Mouse (Mus musculus): ENCODE measurements around the gene Lrig3.

Gene Lrig3

DNA sequence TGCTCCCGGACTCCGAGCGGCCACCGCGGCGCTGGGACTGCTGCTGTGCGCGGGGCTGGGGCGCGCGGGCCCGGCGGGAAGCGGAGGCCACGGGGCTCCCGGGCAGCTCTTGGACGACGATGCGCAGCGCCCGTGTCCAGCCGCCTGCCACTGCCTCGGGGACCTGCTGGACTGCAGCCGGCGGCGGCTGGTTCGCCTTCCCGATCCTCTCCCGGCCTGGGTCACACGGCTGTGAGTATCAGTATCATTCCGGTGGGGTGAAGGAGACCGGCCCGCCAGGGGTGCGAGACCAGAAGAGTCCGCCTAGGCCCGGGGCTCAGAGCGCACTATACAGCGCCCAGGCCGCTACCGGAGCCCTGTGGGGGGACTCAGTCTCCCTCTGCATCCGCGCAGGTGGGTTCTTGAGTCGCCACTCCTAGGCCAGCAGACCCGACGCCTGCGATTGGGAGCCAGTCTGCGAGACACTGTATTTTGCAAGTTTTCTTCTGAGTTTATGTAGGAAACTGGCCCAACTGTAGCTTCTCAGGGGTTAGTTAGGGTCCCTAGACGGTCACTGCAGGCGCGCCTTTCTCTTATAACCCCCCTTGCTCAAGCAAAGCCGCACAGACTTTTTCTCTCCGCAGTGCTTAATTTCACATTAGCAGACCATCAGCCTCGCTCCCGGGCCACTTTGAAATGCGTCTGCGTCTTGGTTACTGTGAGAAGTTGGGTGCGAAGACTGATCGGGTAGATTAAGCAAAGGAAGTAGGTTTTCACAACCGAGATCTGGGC is 698 bp downstream of the Lrig3 start:
- DNase-seq = no peak

DNA sequence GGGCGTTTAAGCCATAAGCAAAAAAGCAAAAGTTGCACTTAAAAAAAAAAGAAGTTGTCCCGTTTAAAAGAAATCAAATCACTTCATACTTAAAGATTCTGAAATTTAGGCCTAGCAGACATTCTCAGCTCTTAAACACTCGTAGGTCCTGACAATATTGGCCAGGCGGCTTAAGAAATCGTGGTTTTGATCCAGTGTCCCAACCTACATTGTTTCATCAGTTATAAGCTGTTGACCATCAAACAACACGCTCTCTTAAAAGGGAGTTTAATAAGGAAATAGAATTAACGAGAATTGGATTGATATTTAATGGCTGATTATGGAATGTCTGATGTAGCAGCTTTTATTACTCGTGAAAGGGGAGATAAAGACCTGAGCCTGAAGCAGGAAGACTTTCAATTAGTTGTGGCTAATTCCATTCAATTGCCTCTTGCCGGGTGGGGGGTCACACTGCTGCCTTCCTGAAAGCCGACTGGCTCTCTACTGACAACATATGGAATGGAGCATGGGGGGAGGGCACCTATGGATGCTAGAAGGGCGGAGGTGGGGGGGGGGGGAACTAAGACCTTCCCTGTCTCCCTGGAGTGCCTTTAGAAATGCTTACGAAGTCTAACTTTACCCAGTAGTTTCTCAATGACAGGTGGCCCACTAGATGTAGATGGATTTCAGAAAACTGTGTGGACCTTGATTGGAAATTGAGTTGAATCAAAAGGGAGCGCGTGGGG is 1.6 kb downstream of the Lrig3 start:
- no peak for DNase-seq

DNA sequence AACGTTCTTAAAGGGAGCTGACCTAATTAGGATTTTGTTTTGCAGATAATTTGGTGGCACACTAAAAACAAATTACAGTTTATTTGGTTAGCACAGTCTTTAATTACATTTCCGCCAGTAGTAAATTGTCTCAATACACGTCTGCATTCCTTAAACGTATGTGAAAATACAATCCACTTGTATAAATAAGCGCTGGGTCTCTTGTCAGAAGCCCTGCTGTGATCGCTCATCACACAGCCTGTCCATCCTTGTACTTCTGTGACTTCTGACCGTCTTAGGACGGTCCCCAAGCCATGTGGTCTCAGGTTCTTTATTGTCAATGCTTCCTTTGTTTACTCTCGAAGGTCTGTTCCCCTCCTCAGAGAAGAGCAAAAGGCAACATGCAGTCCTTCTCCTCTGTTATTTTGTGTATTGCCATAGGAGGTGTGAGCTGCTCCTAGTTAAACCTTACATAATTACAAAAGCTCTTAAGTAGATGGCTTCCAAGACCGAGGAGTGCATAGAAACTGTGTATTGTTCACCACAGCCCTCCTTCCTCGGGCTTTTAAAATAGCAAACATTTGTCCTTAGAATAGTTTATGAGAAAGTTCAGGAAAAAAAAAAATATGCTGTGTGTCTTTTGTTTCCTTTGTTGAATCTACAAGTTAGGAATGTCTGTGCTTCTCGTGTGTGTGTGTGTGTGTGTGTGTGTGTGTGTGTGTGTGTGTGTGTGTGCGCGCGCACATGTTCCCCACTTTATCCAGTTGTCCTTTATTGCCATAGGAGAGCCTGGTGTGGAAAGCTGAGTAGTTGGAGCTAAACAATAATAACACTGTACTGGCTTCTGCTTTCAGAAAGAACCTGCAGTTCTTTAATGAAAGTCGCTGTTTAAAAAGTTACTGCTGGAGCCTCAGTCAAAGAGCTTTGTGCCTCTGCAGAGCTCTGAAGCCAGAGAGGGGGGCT is 2.5 kb downstream of the Lrig3 start:
- no peak for DNase-seq

- DNase-seq = no peak
Measured at GRCm38 (mm10) chr10:125969133-125969490, 3.1 kb downstream of the Lrig3 start.

GRCm38 (mm10) chr10:125970031-125970430 is 4.1 kb downstream of the Lrig3 start:
- no peak for DNase-seq

DNA sequence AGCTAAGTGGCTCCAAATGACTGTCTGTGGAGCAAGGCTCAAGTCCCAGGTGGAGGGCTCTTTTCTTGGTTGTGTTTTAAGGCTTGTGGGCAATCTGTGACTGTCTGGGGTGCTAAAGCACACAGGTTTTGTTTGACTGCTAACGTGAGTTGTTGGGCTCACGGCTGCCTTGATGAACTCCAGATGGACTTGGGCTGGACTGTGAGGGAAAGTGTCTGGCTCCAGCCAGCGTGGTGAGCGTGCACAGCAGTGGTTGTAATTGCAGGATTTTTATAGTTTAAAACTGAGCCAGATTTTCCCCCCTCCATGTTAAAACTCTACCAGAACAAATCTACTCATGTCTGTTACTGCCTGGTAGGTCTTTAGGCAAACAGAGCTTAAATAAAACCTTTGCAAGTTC is 4.5 kb downstream of the Lrig3 start:
- DNase-seq = no peak

DNA sequence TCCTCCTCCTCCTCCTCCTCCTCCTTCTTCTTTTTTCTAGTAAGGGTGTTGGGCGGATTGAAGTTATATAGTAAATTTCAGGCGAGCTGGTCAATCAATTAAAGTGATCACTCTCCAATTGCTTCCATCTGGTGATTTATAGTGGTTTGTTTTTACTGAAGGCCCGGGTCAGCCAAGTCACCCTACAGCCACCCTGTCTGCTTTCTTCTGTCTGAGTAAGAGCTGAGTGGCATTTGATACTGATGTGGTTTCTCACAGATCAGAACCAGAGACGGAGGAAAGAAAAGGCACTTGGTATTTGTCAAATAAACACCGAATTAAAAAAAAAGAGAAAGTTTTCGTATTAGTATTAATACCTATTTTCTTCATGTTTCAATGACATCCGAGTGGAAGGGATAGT is 7.8 kb downstream of the Lrig3 start:
- no peak for DNase-seq

- DNase-seq = no peak
Measured at GRCm38 (mm10) chr10:125981938-125982337, 16.0 kb downstream of the Lrig3 start.

DNA sequence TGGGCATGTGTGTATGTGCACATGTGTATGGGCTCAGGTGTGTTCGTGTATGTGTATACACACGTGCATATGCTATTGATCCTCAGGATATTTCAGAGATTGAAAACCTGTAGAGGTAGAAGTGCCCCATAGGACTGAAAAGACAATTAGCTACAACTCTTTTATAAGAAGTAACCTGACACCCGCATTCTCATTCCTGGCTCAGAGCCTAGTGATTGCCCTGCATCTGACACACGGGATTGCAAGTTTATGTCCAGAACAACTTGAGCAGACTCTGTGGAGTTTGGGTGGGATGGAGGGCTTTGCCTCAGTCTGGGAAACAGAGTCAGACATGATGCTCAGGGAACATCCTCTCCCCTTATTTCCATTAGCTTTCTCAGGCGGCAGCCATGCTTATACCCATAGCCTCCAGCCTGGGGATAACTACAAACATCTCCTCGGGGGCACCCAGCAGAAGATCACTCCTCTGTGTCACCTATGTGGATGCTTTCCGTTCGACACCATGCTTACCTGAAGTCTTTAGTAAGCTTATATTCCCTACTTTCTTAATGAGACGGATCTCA is 18.6 kb downstream of the Lrig3 start:
- DNase-seq = no peak

DNA sequence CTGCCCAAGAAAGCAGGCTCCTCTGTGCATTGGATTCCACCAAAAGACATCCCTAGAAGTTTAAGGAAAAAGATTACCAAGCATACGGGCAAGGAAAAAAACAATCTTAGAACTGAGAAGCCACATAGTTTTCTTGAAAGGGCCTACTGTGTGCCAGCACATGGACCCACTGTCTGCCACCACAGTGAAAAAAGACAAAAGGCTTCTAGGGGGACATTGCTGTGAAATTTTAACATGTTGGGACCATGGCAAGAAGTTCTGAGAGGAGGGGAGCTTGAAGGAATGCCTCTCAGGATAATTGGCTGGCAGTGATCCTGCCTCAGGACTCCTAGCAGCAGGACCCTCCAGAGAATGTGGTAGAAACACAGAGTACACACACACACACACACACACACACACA is 19.8 kb downstream of the Lrig3 start:
- DNase-seq = no peak

- no peak for DNase-seq
Measured at GRCm38 (mm10) chr10:125986443-125986842, 20.5 kb downstream of the Lrig3 start.

DNA sequence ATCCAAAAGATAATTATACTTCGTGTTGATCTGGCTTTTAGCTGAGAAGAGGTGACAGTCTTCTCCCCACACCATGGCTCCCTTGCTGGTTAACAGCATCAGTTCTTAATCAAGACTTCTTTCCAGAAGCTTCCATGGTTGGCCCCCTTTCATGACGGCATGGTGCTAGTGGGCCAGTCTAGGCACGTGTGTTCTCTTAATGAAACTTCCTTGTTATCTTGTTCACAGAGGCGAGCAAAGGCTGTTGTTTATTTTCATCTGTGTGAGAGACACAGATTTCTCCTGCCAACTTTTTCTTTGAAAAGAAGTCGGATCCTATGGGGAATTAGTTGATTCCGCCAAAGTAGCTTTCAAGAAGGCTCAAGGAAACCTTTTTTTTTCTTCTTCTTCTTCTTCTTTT is 21.3 kb downstream of the Lrig3 start:
- DNase-seq = no peak

DNA sequence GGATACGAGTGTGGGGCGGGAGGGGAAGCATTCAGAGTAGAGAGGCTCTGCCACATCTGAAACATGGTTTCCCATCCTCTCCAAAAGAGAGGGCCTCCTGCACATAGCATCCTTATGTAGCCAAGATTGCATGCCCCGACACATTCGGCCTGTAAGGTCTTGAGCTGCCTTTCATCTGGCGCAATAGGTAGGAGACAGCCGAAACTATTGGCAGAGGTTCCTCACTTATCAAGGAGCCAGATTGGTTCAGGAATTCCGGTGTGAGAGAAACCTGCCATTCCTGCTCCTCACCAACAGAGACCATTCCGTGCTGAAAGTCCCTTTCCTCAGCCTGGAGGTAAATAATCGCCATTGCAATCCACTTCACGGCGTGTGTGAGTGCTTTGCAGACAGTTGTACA is 22.1 kb downstream of the Lrig3 start:
- DNase-seq = no peak

DNA sequence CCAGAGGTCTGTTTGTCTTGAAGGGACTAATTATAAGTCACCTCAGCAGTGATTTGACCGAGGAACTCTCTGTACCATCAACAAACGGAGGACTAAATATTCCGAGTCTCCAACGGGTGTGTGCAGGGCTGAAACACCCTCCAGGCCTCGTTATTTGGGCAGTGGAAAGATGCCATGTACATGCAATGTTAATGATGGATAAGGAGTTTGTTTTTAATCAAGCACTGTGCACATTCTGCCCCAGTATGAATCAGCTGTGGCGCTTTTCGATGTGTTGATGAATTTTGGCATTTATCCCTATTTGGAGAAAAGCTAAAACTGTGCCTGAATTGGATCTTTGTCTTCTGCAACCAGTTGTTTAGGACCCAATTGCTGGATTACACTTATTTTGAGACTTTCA is 23.9 kb downstream of the Lrig3 start:
- no peak for DNase-seq

DNA sequence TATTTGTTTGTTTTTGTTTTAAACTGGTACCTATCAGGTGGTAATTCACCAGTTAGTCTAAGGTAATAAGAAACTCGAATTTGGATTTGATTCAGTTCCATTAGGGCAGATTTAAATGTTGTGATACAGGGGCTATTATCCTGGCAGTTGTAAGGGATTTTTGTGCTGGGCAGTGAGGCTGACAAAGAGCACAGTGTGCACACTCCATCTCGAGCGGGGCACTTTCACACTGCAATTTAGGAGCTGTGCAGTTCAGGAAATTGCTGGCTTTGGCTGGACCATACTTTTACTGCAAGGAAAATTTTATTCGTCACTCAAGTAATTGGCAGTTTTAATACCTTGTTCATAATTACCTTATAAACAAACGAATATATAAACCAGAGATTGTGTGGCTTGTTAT is 24.4 kb downstream of the Lrig3 start:
- no peak for DNase-seq

GRCm38 (mm10) chr10:125991819-125992218 is 25.9 kb downstream of the Lrig3 start:
- DNase-seq = no peak

DNA sequence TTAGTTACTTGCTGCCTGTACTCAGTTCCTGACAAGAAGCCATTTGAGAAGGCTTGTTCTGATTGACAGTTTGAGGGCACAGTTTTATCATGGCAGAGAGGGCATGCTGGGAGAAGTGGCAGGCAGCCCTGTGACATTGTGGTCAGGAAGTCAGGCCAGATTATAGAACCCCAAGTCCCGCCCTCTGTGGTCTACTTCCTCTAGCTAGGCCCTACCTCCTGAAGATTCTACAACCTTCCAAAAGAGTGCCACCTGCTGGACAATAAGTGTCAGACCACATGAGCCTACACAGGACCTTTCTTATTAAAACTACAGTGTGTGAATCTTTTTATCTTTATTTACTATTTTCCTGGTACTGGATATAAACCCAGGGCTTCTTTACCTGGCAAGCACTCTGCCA is 28.9 kb downstream of the Lrig3 start:
- DNase-seq = no peak

- no peak for DNase-seq
Measured at GRCm38 (mm10) chr10:125995701-125996100, 29.7 kb downstream of the Lrig3 start.

GRCm38 (mm10) chr10:125996989-125997388 is 31.0 kb downstream of the Lrig3 start:
- DNase-seq = peak; percentile 9

DNA sequence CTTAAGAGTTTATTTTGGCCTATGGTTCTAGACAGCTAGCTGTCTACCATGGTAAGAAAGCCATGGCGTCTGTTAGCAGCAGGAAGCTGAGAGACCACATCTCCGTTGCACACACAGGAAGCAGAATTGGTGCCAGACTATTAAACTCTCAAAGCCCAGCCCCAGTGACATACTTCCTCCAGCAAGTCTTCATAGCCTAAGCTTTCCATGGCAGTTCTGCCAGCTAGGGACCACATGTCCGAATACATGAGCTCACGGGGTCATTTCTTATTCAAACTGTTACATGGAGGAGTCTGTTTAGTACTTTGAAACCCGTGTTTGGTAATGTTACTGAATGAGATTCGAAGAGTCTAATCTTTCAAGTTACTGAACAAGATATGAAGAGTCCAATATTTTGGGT is 33.6 kb downstream of the Lrig3 start:
- no peak for DNase-seq

- no peak for DNase-seq
Measured at GRCm38 (mm10) chr10:126000861-126001390, 35.0 kb downstream of the Lrig3 start.

GRCm38 (mm10) chr10:126002081-126002755 is 36.2 kb downstream of the Lrig3 start:
- DNase-seq = no peak

All from cerebellum, adult 11 months (tissue).